Mouse (Mus musculus) hindbrain, embryonic 12.5 days (tissue): ENCODE data around the gene Hemk1. TPM values are rescaled to one million over a fixed set of nuclear protein-coding genes. Genes with fewer than 3 reads are reported as not detected.

Experiments used
- ATAC-seq: fragments of 200-750 bp; cut with Nextera tagmentation; 2 replicates; pipeline ENCODE4 v1.8.0; 2017; ENCODE audit warnings: moderate TSS enrichment; ENCODE audit not compliant: low FRiP score
- H3K27ac ChIP-seq: fragments of 300-500 bp; sonication (generic); 2 replicates; pipeline ENCODE4 v1.5.1; 2016; ENCODE audit warnings: mild to moderate bottlenecking
- H3K27me3 ChIP-seq: fragments of 300-500 bp; sonication (generic); 2 replicates; pipeline ENCODE4 v1.6.1; 2016; ENCODE audit warnings: mild to moderate bottlenecking
- H3K36me3 ChIP-seq: fragments of 300-500 bp; sonication (generic); 2 replicates; pipeline ENCODE4 v1.6.1; 2016; ENCODE audit warnings: mild to moderate bottlenecking
- H3K4me1 ChIP-seq: fragments of 300-500 bp; sonication (generic); 2 replicates; pipeline ENCODE4 v1.6.1; 2016
- H3K4me2 ChIP-seq: fragments of 300-500 bp; sonication (generic); replicated peaks from 2 replicates; pipeline ENCODE4 v1.6.1; 2016; ENCODE audit warnings: mild to moderate bottlenecking
- H3K4me3 ChIP-seq: fragments of 300-500 bp; sonication (generic); 2 replicates; pipeline ENCODE4 v1.5.1; 2016; ENCODE audit warnings: mild to moderate bottlenecking
- H3K9ac ChIP-seq: fragments of 300-500 bp; sonication (generic); 2 replicates; pipeline ENCODE4 v1.6.1; 2016; ENCODE audit warnings: mild to moderate bottlenecking, moderate library complexity
- H3K9me3 ChIP-seq: fragments of 300-500 bp; sonication (generic); replicated peaks from 2 replicates; pipeline ENCODE4 v1.6.1; 2016; ENCODE audit warnings: mild to moderate bottlenecking
- WGBS: fragments of 180-500 bp; shearing (Covaris S2); methylation state at CpG from one replicate; pipeline ENCODE4 v1.1.7; 2016; 5-methylcytosine and 5-hydroxymethylcytosine counted together
- polyA plus RNA-seq: library from polyadenylated mRNA; unstranded; fragments of >200 nt; fragmentation: Nextera tagmentation; extraction: Ambion mirVana; gene quantifications from 2 replicates; pipeline ENCODE4 v1.2.1, GENCODE M21; 2016

Gene Hemk1
- polyA plus RNA-seq = 12.1 and 14.1 TPM in 2 replicates

DNA sequence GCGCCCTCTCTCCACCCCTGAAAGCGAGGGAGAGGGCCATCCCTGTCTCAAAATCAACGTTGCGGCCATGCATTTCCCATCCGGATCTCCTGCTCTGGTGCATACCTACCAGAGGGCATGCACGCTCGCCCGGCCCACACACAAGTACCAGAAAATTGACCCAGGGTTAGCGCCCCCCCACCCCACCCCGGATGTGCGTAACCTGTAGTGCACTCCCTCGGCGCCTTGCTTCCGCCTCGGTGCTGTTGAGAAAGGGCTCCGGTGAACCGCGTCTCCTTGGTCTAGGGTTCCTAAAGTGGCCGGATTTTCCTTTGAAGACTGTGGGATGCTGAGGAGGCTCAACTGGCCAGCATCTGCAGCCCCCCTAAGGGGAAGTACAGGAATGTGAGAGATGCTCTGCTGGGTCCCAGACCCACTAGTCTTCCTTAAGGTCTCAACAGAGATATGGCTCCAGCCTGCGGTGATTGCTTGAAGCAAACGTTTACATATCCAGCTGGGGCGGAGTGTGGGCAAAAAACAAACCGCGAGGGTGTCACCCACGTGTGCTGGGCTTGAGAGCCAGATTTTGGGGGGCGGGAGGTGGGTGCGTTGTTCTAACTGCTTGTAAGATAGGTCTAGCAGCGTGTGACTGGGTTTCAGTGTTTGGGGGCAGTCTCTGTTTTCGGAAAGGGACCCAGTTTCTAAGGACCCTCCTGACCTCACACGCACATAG lies at the start of gene Hemk1:
Gene Hemk1, minus strand, starts transcription at position 179 of the 712 bp plus-strand sequence.
- Histone ChIP-seq H3K4me1 (peaks cover 26% of the 10 kb centered on the region), H3K9me3 (no peaks in the 10 kb centered on the region), H3K4me2 (peak within 1 kb of the TSS; percentile 75), H3K9ac (peak within 1 kb of the TSS; percentile 79), H3K27ac (peak within 1 kb of the TSS; percentile 58), H3K27me3 (peaks cover 14% of the 10 kb centered on the region), H3K4me3 (peak within 1 kb of the TSS; percentile 60), H3K36me3 (0 out of 2 replicates have a peak, but pooled peaks cover 3% of the 10 kb centered on the region)
- peak; percentile 64 for ATAC-seq
- WGBS = 4% methylated on average over 30 of the region's 30 CpGs

GRCm38 (mm10) chr9:107387708-107388107 lies 49.6 kb upstream of the Hemk1 start:
- Histone ChIP-seq H3K4me3 (no peak overlapping the region), H3K9me3 (no peaks in the 10 kb centered on the region), H3K27me3 (peaks cover 26% of the 10 kb centered on the region), H3K9ac (no peak overlapping the region), H3K27ac (no peak overlapping the region), H3K4me2 (no peak overlapping the region), H3K36me3 (no peaks in the 10 kb centered on the region), H3K4me1 (peaks cover 38% of the 10 kb centered on the region)
- WGBS = 88% methylated on average over 3 of the region's 3 CpGs
- ATAC-seq = no peak

DNA sequence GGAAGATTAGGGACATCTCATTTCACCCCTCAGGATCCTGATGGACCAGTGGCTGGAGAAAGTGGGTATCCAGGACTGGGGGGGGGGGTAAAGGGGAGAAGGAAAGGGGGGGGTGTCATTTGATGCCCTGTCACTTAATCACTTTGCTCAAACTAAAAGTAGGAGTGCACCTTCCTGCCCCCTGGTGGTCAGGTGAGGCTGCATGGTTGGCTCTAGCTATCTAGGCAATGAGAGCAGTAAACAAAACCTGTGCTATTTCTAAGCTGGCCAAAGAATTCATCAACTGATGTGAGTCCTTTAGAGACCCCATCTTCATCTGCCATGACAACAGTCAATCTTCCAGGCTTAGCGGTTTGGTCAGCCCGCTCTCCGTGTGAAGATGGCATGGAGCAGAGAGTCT lies 48.6 kb upstream of the Hemk1 start:
- Histone ChIP-seq H3K4me3 (no peak overlapping the region), H3K9me3 (no peaks in the 10 kb centered on the region), H3K4me1 (peaks cover 44% of the 10 kb centered on the region), H3K4me2 (no peak overlapping the region), H3K36me3 (no peaks in the 10 kb centered on the region), H3K27me3 (peaks cover 35% of the 10 kb centered on the region), H3K9ac (no peak overlapping the region), H3K27ac (no peak overlapping the region)
- no peak for ATAC-seq
- WGBS = 57% methylated on average over 3 of the region's 3 CpGs

GRCm38 (mm10) chr9:107384396-107384795 lies 46.2 kb upstream of the Hemk1 start:
- Histone ChIP-seq H3K4me2 (no peak overlapping the region), H3K27ac (no peak overlapping the region), H3K9ac (no peak overlapping the region), H3K36me3 (no peaks in the 10 kb centered on the region), H3K9me3 (no peaks in the 10 kb centered on the region), H3K4me1 (peaks cover 37% of the 10 kb centered on the region), H3K4me3 (no peak overlapping the region), H3K27me3 (peaks cover 56% of the 10 kb centered on the region)
- WGBS = 19% methylated on average over 3 of the region's 3 CpGs
- no peak; the same call in 1 of the 2 replicates for ATAC-seq

DNA sequence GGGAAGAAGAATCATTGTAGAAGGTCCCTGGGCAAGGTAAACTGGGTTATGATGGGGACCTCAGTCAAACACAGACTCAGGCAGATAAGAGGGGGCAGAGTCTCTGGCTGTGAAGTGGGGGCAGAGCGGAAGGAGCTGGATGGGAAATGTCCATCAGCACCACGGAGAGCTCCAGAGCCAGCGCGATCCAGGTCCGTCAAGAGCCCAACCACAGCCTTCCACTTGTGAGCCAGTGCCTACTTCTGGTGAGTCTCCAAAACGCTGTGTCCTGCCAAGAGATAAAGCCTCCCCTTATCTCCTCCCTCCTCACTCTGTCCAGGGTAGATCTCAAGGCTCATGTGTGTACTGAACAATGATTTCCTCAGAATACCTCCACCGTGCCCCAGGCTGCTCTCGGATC lies 43.6 kb upstream of the Hemk1 start:
- Histone ChIP-seq H3K4me2 (no peak overlapping the region), H3K4me3 (no peak overlapping the region), H3K27me3 (peaks cover 76% of the 10 kb centered on the region), H3K36me3 (no peaks in the 10 kb centered on the region), H3K9ac (no peak overlapping the region), H3K9me3 (no peaks in the 10 kb centered on the region), H3K4me1 (peaks cover 40% of the 10 kb centered on the region), H3K27ac (no peak overlapping the region)
- 8% methylated on average over 8 of the region's 8 CpGs for WGBS
- ATAC-seq = no peak

DNA sequence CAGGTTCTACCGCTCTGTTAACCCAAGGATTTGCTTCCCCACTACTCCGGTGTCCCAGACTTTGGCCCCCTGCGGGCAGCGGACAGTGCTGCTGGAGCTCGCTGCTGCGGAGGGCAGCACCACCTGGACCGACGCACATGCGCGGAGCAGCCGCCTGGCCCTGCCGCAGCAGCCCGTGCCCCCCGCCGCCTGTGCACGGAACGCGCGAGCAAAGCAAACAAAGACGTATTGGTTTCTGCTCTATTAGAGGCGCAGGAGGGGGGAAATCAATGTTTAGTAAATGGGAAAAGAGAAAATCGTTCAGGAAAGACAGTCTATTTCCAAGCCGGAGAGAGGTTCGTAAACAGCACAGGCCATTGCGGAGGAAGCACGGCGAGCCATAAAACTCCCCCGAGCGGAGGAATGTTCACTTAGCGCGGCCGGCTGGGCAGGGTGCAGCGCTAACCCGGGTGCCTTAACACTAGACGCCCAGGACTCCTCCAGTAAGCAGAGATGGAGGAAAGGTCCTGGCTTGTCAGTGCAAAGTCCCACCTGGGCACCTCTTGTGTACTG lies 39.9 kb upstream of the Hemk1 start:
- Histone ChIP-seq H3K9ac (peak overlapping the region; percentile 41), H3K27me3 (peaks cover 82% of the 10 kb centered on the region), H3K9me3 (no peaks in the 10 kb centered on the region), H3K27ac (peak overlapping the region; percentile 66), H3K4me2 (peak overlapping the region; percentile 64), H3K36me3 (no peaks in the 10 kb centered on the region), H3K4me3 (peak overlapping the region; percentile 33), H3K4me1 (peaks cover 33% of the 10 kb centered on the region)
- peak; percentile 65 for ATAC-seq
- under 1% methylated on average over 35 of the region's 35 CpGs for WGBS

DNA sequence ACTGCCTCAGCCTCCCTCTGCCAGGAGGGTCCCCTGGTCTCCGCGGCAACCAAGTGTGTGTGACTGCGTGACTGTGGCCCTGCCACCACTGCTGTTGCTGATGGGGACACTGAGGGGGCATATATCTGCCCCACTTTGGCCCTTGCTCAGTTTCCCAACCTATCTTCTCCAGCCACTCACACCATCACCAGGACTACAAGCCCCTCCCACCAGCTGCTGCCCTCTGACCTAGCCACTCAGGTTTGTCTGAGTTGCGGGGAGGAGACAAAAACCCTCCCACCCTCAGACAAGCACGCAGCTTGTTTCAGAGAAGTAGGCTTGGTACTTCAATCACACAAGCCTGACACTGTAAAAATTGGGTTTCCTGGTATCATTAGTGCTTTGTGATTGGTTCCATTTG lies 37.3 kb upstream of the Hemk1 start:
- H3K4me3 ChIP-seq = no peak overlapping the region

GRCm38 (mm10) chr9:107374623-107375022 lies 36.5 kb upstream of the Hemk1 start:
- ATAC-seq = no peak
- Histone ChIP-seq H3K4me1 (peaks cover 43% of the 10 kb centered on the region), H3K27ac (no peak overlapping the region), H3K27me3 (peaks cover 48% of the 10 kb centered on the region), H3K36me3 (no peaks in the 10 kb centered on the region), H3K4me3 (no peak overlapping the region), H3K4me2 (no peak overlapping the region), H3K9me3 (no peaks in the 10 kb centered on the region), H3K9ac (no peak overlapping the region)
- 10% methylated on average over 8 of the region's 8 CpGs for WGBS

More for the DNA sequence above, 37.3 kb upstream of the Hemk1 start:
- H3K9ac ChIP-seq = no peak overlapping the region
- no peak overlapping the region for H3K4me2 ChIP-seq
- H3K36me3 ChIP-seq = no peaks in the 10 kb centered on the region
- H3K9me3 ChIP-seq = no peaks in the 10 kb centered on the region
- WGBS = 18% methylated on average over 5 of the region's 5 CpGs
- H3K4me1 ChIP-seq = peaks cover 35% of the 10 kb centered on the region
- ATAC-seq = no peak
- 0 out of 2 replicates have a peak overlapping the region, but pooled peaks have one; percentile 17 for H3K27ac ChIP-seq
- H3K27me3 ChIP-seq = peaks cover 57% of the 10 kb centered on the region

- Histone ChIP-seq H3K27ac (peak overlapping the region; percentile 35; the same call in 1 of the 2 replicates), H3K9ac (no peak overlapping the region), H3K4me1 (peaks cover 30% of the 10 kb centered on the region), H3K36me3 (no peaks in the 10 kb centered on the region), H3K4me3 (no peak overlapping the region), H3K27me3 (peaks cover 32% of the 10 kb centered on the region), H3K4me2 (no peak overlapping the region), H3K9me3 (no peaks in the 10 kb centered on the region)
- WGBS = 48% methylated on average over 4 of the region's 4 CpGs
- ATAC-seq = no peak
These were observed 34.3 kb upstream of the Hemk1 start for GRCm38 (mm10) chr9:107372441-107372840.

DNA sequence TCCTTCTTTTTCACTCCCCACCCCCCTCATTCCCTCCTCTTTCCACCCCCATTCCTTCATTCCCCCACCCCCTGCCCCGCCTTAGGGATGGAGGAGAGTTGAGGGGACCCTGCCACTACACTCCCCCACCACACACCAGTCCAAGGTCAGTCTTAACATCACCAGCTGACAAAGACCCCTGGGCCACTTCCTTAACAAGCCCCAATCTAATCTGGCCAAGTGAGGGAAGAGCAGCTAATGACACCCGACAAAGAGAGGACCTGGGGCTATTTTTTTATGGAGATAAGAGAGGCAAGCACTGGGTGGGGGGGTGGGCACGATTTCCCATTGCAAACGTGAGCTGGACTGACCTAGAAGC lies 31.9 kb upstream of the Hemk1 start:
- 19% methylated on average over 4 of the region's 4 CpGs for WGBS
- H3K9ac ChIP-seq = no peak overlapping the region
- H3K27ac ChIP-seq = peak overlapping the region; percentile 44
- 0 out of 2 replicates have a peak, but pooled peaks have one; percentile 29 for ATAC-seq
- H3K4me1 ChIP-seq = peaks cover 25% of the 10 kb centered on the region
- H3K4me3 ChIP-seq = no peak overlapping the region
- no peak overlapping the region for H3K4me2 ChIP-seq
- no peaks in the 10 kb centered on the region for H3K36me3 ChIP-seq
- H3K27me3 ChIP-seq = peaks cover 19% of the 10 kb centered on the region
- H3K9me3 ChIP-seq = no peaks in the 10 kb centered on the region

GRCm38 (mm10) chr9:107369270-107370105 lies 31.3 kb upstream of the Hemk1 start:
- no peak overlapping the region for H3K4me2 ChIP-seq
- no peak overlapping the region for H3K4me3 ChIP-seq
- no peaks in the 10 kb centered on the region for H3K9me3 ChIP-seq
- H3K27ac ChIP-seq = peak overlapping the region; percentile 44
- H3K36me3 ChIP-seq = no peaks in the 10 kb centered on the region
- peaks cover 21% of the 10 kb centered on the region for H3K4me1 ChIP-seq
- WGBS = 40% methylated on average over 10 of the region's 10 CpGs
- peaks cover 14% of the 10 kb centered on the region for H3K27me3 ChIP-seq
- ATAC-seq = peak; percentile 66; the same call in 1 of the 2 replicates
- H3K9ac ChIP-seq = no peak overlapping the region

- Histone ChIP-seq H3K9ac (no peak overlapping the region), H3K27ac (peak overlapping the region; percentile 30; the same call in 1 of the 2 replicates), H3K27me3 (peaks cover 4% of the 10 kb centered on the region), H3K4me2 (no peak overlapping the region), H3K4me1 (peaks cover 21% of the 10 kb centered on the region), H3K36me3 (no peaks in the 10 kb centered on the region), H3K9me3 (no peaks in the 10 kb centered on the region), H3K4me3 (no peak overlapping the region)
- ATAC-seq = no peak
- 68% methylated on average over 1 of the region's 1 CpGs for WGBS
These were observed 30.2 kb upstream of the Hemk1 start for GRCm38 (mm10) chr9:107368302-107368701.
